Mouse (Mus musculus) kidney, embryonic 14.5 days (tissue): ENCODE data around the gene Kalrn. TPM values are rescaled to one million over a fixed set of nuclear protein-coding genes. Genes with fewer than 3 reads are reported as not detected.

Experiments
- ATAC-seq: fragments of 200-750 bp; cut with Nextera tagmentation; 2 replicates; pipeline ENCODE4 v1.8.0; 2017; ENCODE audit warnings: moderate number of reproducible peaks, mild to moderate bottlenecking, moderate TSS enrichment, moderate library complexity; ENCODE audit not compliant: low FRiP score, low TSS enrichment
- H3K27ac ChIP-seq: fragments of 300-500 bp; sonication (generic); 2 replicates; pipeline ENCODE4 v1.5.1; 2014; ENCODE audit warnings: low read depth, mild to moderate bottlenecking, low read length, moderate library complexity, mixed read lengths
- H3K27me3 ChIP-seq: fragments of 300-500 bp; sonication (generic); 2 replicates; pipeline ENCODE4 v1.6.1; 2014; ENCODE audit warnings: mild to moderate bottlenecking, low read length; ENCODE audit not compliant: control insufficient read depth, insufficient read depth
- H3K36me3 ChIP-seq: fragments of 300-500 bp; sonication (generic); 2 replicates; pipeline ENCODE4 v1.6.1; 2014; ENCODE audit warnings: low read length, mixed read lengths; ENCODE audit not compliant: control insufficient read depth, insufficient read depth
- H3K4me1 ChIP-seq: fragments of 300-500 bp; sonication (generic); 2 replicates; pipeline ENCODE4 v1.6.1; 2014; ENCODE audit warnings: low read length, mixed read lengths; ENCODE audit not compliant: control insufficient read depth, insufficient read depth
- H3K4me2 ChIP-seq: fragments of 300-500 bp; sonication (generic); replicated peaks from 2 replicates; pipeline ENCODE4 v1.6.1; 2014; ENCODE audit warnings: low read depth, mild to moderate bottlenecking, low read length
- H3K4me3 ChIP-seq: fragments of 300-500 bp; sonication (generic); 2 replicates; pipeline ENCODE4 v1.5.1; 2014; ENCODE audit warnings: mild to moderate bottlenecking, low read length
- H3K9ac ChIP-seq: fragments of 300-500 bp; sonication (generic); 2 replicates; pipeline ENCODE4 v1.6.1; 2014; ENCODE audit warnings: low read depth, mild to moderate bottlenecking, low read length, moderate library complexity
- H3K9me3 ChIP-seq: fragments of 300-500 bp; sonication (generic); 2 replicates; pipeline ENCODE4 v1.6.1; 2016; ENCODE audit warnings: low read length; ENCODE audit not compliant: control insufficient read depth
- WGBS: fragments of 180-500 bp; shearing (Covaris S2); extraction: QIAGEN DNeasy Blood & Tissue Kit; methylation state at CpG from one replicate; pipeline ENCODE4 v1.1.7; 2014; 5-methylcytosine and 5-hydroxymethylcytosine counted together
- polyA plus RNA-seq: library from polyadenylated mRNA; unstranded; fragments of >200 nt; fragmentation: Nextera tagmentation; extraction: Ambion mirVana; gene quantifications from 2 replicates; pipeline ENCODE4 v1.2.1, GENCODE M21; 2014

The Kalrn gene
- polyA plus RNA-seq, 1 experiment from 2014 or later = 16.0 TPM

- no peak overlapping the region for H3K9ac ChIP-seq
- WGBS = 52% methylated on average over 4 of the region's 4 CpGs
- no peak overlapping the region for H3K4me2 ChIP-seq
- peak; percentile 69; the same call in 1 of the 2 replicates for ATAC-seq
- H3K9me3 ChIP-seq = no peaks in the 10 kb centered on the region
- no peak overlapping the region for H3K27ac ChIP-seq
- no peak overlapping the region for H3K4me3 ChIP-seq
- no peaks in the 10 kb centered on the region for H3K36me3 ChIP-seq
- no peaks in the 10 kb centered on the region for H3K27me3 ChIP-seq
- H3K4me1 ChIP-seq = peaks cover 5% of the 10 kb centered on the region; the same call in 1 of the 2 replicates
Measured at GRCm38 (mm10) chr16:34004128-34004578, 569.2 kb downstream of the Kalrn start.

DNA sequence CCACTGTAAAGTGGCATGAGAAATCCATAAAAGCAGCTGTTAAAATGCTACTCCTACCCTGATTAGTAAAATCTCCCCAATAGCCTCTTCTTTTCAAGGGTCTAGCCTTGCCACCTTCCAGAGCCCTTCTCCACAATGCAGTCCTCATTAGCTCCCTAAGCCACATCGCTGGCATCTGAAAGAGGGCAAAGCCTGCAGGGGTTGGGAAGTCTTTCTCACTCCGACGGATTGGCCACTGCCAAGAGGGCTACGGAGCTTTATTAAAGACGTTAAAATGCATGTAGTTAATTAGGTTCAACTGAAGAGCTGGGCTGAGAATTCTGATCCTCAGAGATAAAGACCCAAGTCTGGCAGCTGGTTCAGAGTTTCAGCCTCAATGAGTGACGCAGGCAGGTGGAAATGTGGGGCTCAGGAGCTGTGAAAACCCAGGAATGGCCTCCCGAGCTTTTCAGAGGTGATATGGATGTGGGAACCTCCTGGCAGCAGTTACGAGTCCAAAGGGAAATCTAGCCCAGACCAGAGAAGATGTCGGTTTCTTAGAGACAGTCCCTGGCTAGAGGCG is 569.7 kb downstream of the Kalrn start:
- H3K4me2 ChIP-seq = no peak overlapping the region
- H3K27ac ChIP-seq = no peak overlapping the region
- 60% methylated on average over 10 of the region's 10 CpGs for WGBS

DNA sequence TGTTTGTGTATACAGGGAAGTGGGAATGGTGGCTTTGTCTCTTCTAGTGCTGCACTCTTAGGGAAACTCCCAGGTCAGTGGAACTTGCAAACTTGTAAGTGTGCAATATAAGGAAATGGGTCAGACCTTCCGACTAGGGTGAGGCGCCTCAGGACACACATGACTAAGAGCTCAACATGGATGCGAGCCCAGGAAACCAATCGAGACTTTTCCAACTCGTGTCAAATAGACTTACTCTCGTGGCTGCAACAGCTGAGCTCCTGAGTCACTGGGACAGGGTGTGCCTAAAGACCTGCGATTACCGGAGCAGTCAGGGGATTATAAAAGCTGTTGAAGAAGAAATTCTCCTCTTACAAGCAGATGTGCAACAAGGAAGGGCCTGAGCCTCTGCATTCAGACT is 572.6 kb downstream of the Kalrn start:
- H3K9ac ChIP-seq = no peak overlapping the region
- H3K9me3 ChIP-seq = no peaks in the 10 kb centered on the region
- WGBS = 73% methylated on average over 8 of the region's 8 CpGs
- ATAC-seq = no peak
- H3K4me3 ChIP-seq = no peak overlapping the region
- peaks cover 5% of the 10 kb centered on the region; the same call in 1 of the 2 replicates for H3K4me1 ChIP-seq
- H3K36me3 ChIP-seq = no peaks in the 10 kb centered on the region
- no peaks in the 10 kb centered on the region for H3K27me3 ChIP-seq
- no peak overlapping the region for H3K27ac ChIP-seq
- no peak overlapping the region for H3K4me2 ChIP-seq

More for the DNA sequence above, 569.7 kb downstream of the Kalrn start:
- H3K27me3 ChIP-seq = no peaks in the 10 kb centered on the region
- no peak overlapping the region for H3K4me3 ChIP-seq
- H3K9me3 ChIP-seq = no peaks in the 10 kb centered on the region
- ATAC-seq = no peak
- H3K9ac ChIP-seq = no peak overlapping the region
- H3K36me3 ChIP-seq = no peaks in the 10 kb centered on the region
- peaks cover 5% of the 10 kb centered on the region; the same call in 1 of the 2 replicates for H3K4me1 ChIP-seq

- Histone ChIP-seq H3K36me3 (no peaks in the 10 kb centered on the region), H3K4me3 (no peak overlapping the region), H3K27ac (no peak overlapping the region), H3K9ac (no peak overlapping the region), H3K4me2 (no peak overlapping the region), H3K4me1 (no peaks in the 10 kb centered on the region), H3K9me3 (no peaks in the 10 kb centered on the region), H3K27me3 (no peaks in the 10 kb centered on the region)
- no peak for ATAC-seq
- WGBS = 32% methylated on average over 3 of the region's 3 CpGs
Measured at GRCm38 (mm10) chr16:33999388-33999787, 573.9 kb downstream of the Kalrn start.

DNA sequence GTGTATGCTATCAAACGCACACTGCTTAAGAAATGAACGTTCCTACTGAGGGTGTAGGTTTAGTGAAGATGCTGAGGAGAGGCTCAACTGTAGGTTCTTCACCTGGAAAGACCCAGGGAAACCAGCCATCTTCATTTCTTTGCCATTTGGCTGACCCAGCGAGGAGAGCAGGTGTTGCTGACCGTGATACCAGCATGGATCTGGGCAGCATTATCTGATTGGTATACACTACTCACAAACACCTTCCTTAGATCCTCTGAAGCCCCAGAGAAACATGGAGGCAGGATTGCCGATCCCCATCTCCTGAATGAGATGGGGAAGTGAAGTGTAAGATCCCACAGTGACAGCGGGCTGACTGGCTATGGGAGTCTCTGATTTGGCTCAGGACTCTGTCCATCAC is 575.3 kb downstream of the Kalrn start:
- Histone ChIP-seq H3K4me2 (no peak overlapping the region), H3K9ac (no peak overlapping the region), H3K4me3 (no peak overlapping the region), H3K36me3 (no peaks in the 10 kb centered on the region), H3K27ac (no peak overlapping the region), H3K27me3 (no peaks in the 10 kb centered on the region), H3K4me1 (no peaks in the 10 kb centered on the region), H3K9me3 (no peaks in the 10 kb centered on the region)
- WGBS = 86% methylated on average over 6 of the region's 6 CpGs
- no peak for ATAC-seq

- Histone ChIP-seq H3K4me1 (no peaks in the 10 kb centered on the region), H3K9ac (no peak overlapping the region), H3K36me3 (no peaks in the 10 kb centered on the region), H3K27ac (no peak overlapping the region), H3K27me3 (no peaks in the 10 kb centered on the region), H3K9me3 (no peaks in the 10 kb centered on the region), H3K4me2 (no peak overlapping the region), H3K4me3 (no peak overlapping the region)
- 7% methylated on average over 5 of the region's 5 CpGs for WGBS
- ATAC-seq = no peak
Measured at GRCm38 (mm10) chr16:33996030-33996429, 577.3 kb downstream of the Kalrn start.

GRCm38 (mm10) chr16:33995496-33995895 is 577.8 kb downstream of the Kalrn start:
- no peak overlapping the region for H3K4me2 ChIP-seq
- H3K9me3 ChIP-seq = no peaks in the 10 kb centered on the region
- no peak overlapping the region for H3K27ac ChIP-seq
- H3K4me3 ChIP-seq = no peak overlapping the region
- ATAC-seq = no peak
- no peak overlapping the region for H3K9ac ChIP-seq
- no peaks in the 10 kb centered on the region for H3K4me1 ChIP-seq
- WGBS = 72% methylated on average over 3 of the region's 3 CpGs
- H3K36me3 ChIP-seq = no peaks in the 10 kb centered on the region
- H3K27me3 ChIP-seq = no peaks in the 10 kb centered on the region

- Histone ChIP-seq H3K4me1 (no peaks in the 10 kb centered on the region), H3K9me3 (no peaks in the 10 kb centered on the region), H3K27ac (no peak overlapping the region), H3K9ac (no peak overlapping the region), H3K4me3 (no peak overlapping the region), H3K27me3 (no peaks in the 10 kb centered on the region), H3K36me3 (no peaks in the 10 kb centered on the region), H3K4me2 (no peak overlapping the region)
- ATAC-seq = no peak
- WGBS = 86% methylated on average over 6 of the region's 6 CpGs
Measured at GRCm38 (mm10) chr16:33994321-33994720, 579.0 kb downstream of the Kalrn start.

- no peak for ATAC-seq
Measured at GRCm38 (mm10) chr16:33990712-33991111, 582.6 kb downstream of the Kalrn start.

More at GRCm38 (mm10) chr16:33990712-33991111, 582.6 kb downstream of the Kalrn start:
- Histone ChIP-seq H3K9ac (no peak overlapping the region), H3K27me3 (no peaks in the 10 kb centered on the region), H3K4me3 (no peak overlapping the region), H3K9me3 (no peaks in the 10 kb centered on the region), H3K4me1 (0 out of 2 replicates have a peak, but pooled peaks cover 2% of the 10 kb centered on the region), H3K36me3 (no peaks in the 10 kb centered on the region), H3K4me2 (no peak overlapping the region), H3K27ac (no peak overlapping the region)
- 85% methylated on average over 4 of the region's 4 CpGs for WGBS
